Mouse (Mus musculus) midbrain, embryonic 14.5 days (tissue): Measurements from ENCODE around the gene Cdkl5. TPM values are rescaled to one million over a fixed set of nuclear protein-coding genes. Genes with fewer than 3 reads are reported as not detected.

Experiments used
- ATAC-seq: fragments of 200-750 bp; cut with Nextera tagmentation; 2 replicates; pipeline ENCODE4 v1.8.0; 2017; ENCODE audit warnings: moderate number of reproducible peaks, moderate library complexity; ENCODE audit not compliant: low FRiP score, low TSS enrichment
- DNase-seq: peaks from one replicate; pipeline ENCODE4 v3.0.0-alpha.2; 2015
- H3K27ac ChIP-seq: fragments of 300-500 bp; sonication (generic); replicated peaks from 2 replicates; pipeline ENCODE4 v1.5.1; 2014; ENCODE audit warnings: mild to moderate bottlenecking, low read depth, low read length, moderate library complexity
- H3K27me3 ChIP-seq: fragments of 300-500 bp; sonication (generic); 2 replicates; pipeline ENCODE4 v1.6.1; 2014; ENCODE audit warnings: low read length, control low read depth, mixed read lengths; ENCODE audit not compliant: control insufficient read depth, insufficient read depth
- H3K36me3 ChIP-seq: fragments of 300-500 bp; sonication (generic); 2 replicates; pipeline ENCODE4 v1.6.1; 2014; ENCODE audit warnings: low read length, control low read depth; ENCODE audit not compliant: control insufficient read depth, insufficient read depth
- H3K4me1 ChIP-seq: fragments of 300-500 bp; sonication (generic); 2 replicates; pipeline ENCODE4 v1.6.1; 2014; ENCODE audit warnings: mild to moderate bottlenecking, antibody characterized with exemption, low read length, control low read depth; ENCODE audit not compliant: control insufficient read depth, insufficient read depth
- H3K4me2 ChIP-seq: fragments of 300-500 bp; sonication (generic); 2 replicates; pipeline ENCODE4 v1.6.1; 2014; ENCODE audit warnings: mild to moderate bottlenecking, low read length, moderate library complexity
- H3K4me3 ChIP-seq: fragments of 300-500 bp; sonication (generic); replicated peaks from 2 replicates; pipeline ENCODE4 v1.5.1; 2014; ENCODE audit warnings: low read depth, low read length
- H3K9ac ChIP-seq: fragments of 300-500 bp; sonication (generic); replicated peaks from 2 replicates; pipeline ENCODE4 v1.6.1; 2014; ENCODE audit warnings: mild to moderate bottlenecking, low read length, moderate library complexity
- H3K9me3 ChIP-seq: fragments of 300-500 bp; sonication (generic); 2 replicates; pipeline ENCODE4 v1.6.1; 2016; ENCODE audit warnings: low read length, control low read depth, mixed read lengths; ENCODE audit not compliant: control insufficient read depth
- WGBS: fragments of 180-500 bp; shearing (Covaris S2); extraction: QIAGEN DNeasy Blood & Tissue Kit; methylation state at CpG from one replicate; pipeline ENCODE4 v1.1.7; 2014; 5-methylcytosine and 5-hydroxymethylcytosine counted together
- polyA plus RNA-seq: library from polyadenylated mRNA; unstranded; fragments of >200 nt; fragmentation: Nextera tagmentation; extraction: Ambion mirVana; gene quantifications from 2 replicates; pipeline ENCODE4 v1.2.1, GENCODE M21; 2014

The Cdkl5 gene
- polyA plus RNA-seq, 1 experiment from 2014 or later, result 6.1 TPM

DNA sequence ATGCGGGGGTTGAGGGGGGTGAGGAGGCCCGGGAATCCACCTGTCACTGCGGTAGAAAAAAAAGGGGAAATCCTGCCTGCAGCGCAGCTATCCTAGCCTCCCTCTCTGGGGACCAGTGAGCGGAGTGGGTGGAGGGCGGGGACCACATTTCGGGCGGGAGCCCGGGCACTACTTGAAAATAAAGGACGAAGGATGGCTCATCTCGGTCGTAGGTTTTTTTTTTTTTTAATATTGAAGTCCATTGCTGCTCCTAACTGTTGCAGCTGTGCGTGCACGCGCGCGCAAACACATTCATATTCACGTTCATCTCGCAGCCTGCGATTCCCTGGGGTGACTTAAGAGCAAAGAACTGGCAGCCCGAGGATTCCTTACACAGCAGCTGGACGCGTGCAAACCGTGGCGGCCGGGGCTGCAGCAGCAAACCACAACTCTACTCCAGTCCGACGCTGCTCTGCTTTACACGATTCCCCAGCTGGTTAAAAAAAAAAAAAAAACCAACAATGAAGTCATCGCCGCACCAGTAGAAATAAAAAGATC lies 695 bp upstream of the Cdkl5 start:
- peak overlapping the region; percentile 86 for H3K27ac ChIP-seq
- DNase-seq, result peak; percentile 82
- H3K4me3 ChIP-seq, result peak overlapping the region; percentile 53
- H3K9me3 ChIP-seq, result no peaks in the 10 kb centered on the region
- H3K36me3 ChIP-seq, result no peaks in the 10 kb centered on the region
- H3K9ac ChIP-seq, result peak overlapping the region; percentile 44; the same call in 1 of the 2 replicates
- H3K27me3 ChIP-seq, result no peaks in the 10 kb centered on the region
- H3K4me1 ChIP-seq, result 0 out of 2 replicates have a peak, but pooled peaks cover 2% of the 10 kb centered on the region
- peak; percentile 49 for ATAC-seq
- H3K4me2 ChIP-seq, result peak overlapping the region; percentile 50
- 21% methylated on average over 31 of the region's 31 CpGs for WGBS

DNA sequence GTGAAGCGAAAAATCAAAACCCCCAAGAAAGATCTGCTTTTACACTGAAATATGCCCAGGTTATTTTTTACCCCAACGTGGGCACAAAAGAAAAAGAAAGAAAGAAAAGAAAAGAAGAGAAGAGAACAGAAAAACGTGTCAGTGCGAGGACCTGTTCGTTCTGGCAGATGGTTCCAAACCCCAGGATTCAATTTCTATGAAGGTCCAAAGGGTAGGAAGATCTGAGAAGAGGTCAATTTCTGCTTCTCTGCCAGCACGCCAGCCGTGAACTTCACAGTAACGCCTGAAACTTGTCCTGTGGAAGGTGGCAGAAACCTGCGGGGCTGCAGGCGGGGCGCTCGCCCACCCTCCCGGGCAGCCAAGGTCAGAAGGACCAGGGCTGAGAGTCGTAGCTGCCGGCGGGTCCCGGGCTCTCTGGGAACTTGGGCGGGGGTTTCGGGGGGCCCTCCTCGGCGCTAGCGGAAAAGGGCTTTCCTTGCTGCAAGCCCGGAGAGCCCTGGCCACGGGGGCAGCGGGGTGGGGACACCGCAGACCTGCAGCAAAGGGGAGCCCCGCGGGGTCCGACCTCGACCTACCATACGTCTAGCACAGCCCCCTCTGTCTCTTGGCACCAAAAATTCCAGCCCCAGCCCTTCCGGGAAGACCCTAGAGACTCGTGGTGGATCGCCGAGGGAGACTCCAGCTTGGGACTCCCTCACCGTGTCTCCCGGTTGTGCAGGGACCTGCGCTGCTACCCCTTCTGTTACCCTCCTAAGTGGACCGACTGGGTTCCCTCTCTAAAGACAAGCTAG lies 560 bp downstream of the Cdkl5 start:
- 16% methylated on average over 39 of the region's 39 CpGs for WGBS
- H3K4me1 ChIP-seq, result 0 out of 2 replicates have a peak, but pooled peaks cover 2% of the 10 kb centered on the region
- H3K9me3 ChIP-seq, result no peaks in the 10 kb centered on the region
- H3K4me3 ChIP-seq, result peak overlapping the region; percentile 53
- H3K4me2 ChIP-seq, result peak overlapping the region; percentile 56
- DNase-seq, result peak; percentile 34
- H3K27ac ChIP-seq, result peak overlapping the region; percentile 78
- H3K9ac ChIP-seq, result peak overlapping the region; percentile 59
- no peaks in the 10 kb centered on the region for H3K36me3 ChIP-seq
- no peaks in the 10 kb centered on the region for H3K27me3 ChIP-seq
- peak; percentile 65 for ATAC-seq

DNA sequence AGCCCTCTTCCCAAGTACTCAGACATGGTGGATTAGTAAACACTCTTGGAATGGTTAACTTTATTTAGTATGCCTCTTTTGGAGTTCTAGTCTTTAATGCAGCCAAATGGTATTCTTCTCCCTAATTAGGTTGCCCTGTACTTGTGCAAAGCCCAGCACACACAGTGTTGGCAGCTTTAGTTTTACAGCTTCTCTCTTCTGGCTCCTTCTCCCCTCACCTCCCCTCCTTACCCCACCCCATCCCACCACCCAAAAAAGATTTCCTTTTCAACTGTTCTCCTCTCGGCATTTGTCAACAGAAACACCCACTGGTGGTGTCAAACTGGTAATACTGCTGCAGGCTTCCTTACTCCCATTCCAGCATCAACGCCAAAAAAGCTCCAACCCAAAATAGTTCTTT lies 1.8 kb downstream of the Cdkl5 start:
- Histone ChIP-seq H3K27ac (no peak overlapping the region), H3K4me3 (peak overlapping the region; percentile 53), H3K9me3 (no peaks in the 10 kb centered on the region), H3K9ac (no peak overlapping the region), H3K27me3 (no peaks in the 10 kb centered on the region), H3K4me2 (peak overlapping the region; percentile 56), H3K36me3 (no peaks in the 10 kb centered on the region), H3K4me1 (0 out of 2 replicates have a peak, but pooled peaks cover 2% of the 10 kb centered on the region)
- WGBS, result 29% methylated on average over 2 of the region's 2 CpGs
- DNase-seq, result peak; percentile 7
- ATAC-seq, result no peak

DNA sequence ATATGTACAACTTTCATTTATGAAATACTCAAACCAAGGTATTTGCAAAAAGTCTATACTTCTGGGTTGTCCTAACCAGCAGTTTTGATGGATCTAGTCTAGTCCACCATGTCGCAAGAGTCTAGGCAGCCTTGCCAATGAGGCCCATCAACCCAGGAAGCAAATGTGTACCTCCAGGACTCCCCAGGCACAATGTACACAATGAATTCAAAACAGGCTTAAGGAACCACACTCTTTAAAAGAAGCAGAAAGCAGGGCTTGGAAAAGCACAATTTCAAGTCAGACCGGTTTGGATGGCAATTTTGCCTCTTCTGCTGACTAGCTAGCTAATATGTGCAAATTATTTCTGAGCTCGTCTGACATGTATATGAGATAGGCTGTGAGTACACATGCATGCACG lies 4.2 kb downstream of the Cdkl5 start:
- no peak overlapping the region for H3K27ac ChIP-seq
- H3K4me2 ChIP-seq, result no peak overlapping the region
- H3K4me3 ChIP-seq, result no peak overlapping the region
- WGBS, result 79% methylated on average over 4 of the region's 4 CpGs
- no peak overlapping the region for H3K9ac ChIP-seq
- no peaks in the 10 kb centered on the region for H3K36me3 ChIP-seq
- H3K4me1 ChIP-seq, result no peaks in the 10 kb centered on the region
- no peaks in the 10 kb centered on the region for H3K27me3 ChIP-seq
- no peaks in the 10 kb centered on the region for H3K9me3 ChIP-seq
- ATAC-seq (no peak), DNase-seq (no peak)

DNA sequence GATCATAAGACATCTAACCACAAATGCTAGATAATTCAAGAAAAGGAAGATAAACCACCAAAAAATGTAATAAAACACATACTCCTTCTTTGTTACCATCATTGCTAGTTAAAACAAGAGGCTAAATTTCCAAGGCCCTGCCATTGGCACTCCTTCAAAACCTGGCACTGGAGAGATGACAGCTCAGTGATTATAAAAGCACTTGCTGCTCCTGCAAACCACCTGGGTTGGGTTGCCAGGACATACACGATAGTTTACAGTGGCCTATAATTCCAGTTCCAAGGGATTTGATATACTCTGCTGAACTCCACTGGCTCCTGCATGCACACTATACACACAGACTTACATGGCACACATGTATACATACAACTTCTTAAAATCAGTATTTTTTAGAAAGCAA lies 16.6 kb downstream of the Cdkl5 start:
- no peaks in the 10 kb centered on the region for H3K4me1 ChIP-seq
- H3K9ac ChIP-seq, result no peak overlapping the region
- DNase-seq (no peak), ATAC-seq (no peak)
- H3K4me3 ChIP-seq, result no peak overlapping the region
- H3K4me2 ChIP-seq, result no peak overlapping the region
- H3K27ac ChIP-seq, result no peak overlapping the region
- H3K9me3 ChIP-seq, result no peaks in the 10 kb centered on the region
- H3K27me3 ChIP-seq, result no peaks in the 10 kb centered on the region
- 89% methylated on average over 1 of the region's 1 CpGs for WGBS
- H3K36me3 ChIP-seq, result no peaks in the 10 kb centered on the region

DNA sequence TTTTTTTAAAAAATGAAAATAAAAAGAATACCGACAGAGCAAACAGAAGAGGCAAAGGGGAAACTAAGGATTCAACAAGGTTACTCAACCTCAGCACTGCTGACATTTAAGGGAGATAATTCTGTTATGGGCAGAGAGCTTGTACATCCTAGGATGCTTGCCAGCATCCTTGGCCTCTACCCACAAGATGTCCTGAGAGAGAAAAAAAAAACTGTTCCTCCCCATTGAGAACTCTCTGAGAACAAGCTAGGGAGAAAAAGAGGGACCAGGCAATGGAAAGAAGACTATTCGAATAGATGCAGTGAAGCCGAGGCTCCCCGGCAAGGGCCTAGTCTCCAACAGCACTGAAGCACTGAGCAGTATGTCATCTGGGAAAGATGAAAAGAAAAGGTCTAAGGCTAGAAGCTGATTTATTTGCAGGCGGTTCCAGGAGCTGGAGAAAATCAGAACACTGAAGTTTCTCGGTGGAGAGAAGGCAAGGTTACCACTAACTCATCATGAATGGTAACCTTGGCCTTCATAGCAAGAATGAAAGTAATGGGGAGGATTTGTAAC lies 22.4 kb downstream of the Cdkl5 start:
- Histone ChIP-seq H3K4me1 (no peaks in the 10 kb centered on the region), H3K4me2 (no peak overlapping the region), H3K27ac (no peak overlapping the region), H3K9me3 (no peaks in the 10 kb centered on the region), H3K27me3 (no peaks in the 10 kb centered on the region), H3K4me3 (no peak overlapping the region), H3K36me3 (no peaks in the 10 kb centered on the region), H3K9ac (no peak overlapping the region)
- 93% methylated on average over 6 of the region's 6 CpGs for WGBS
- ATAC-seq (no peak), DNase-seq (no peak)

DNA sequence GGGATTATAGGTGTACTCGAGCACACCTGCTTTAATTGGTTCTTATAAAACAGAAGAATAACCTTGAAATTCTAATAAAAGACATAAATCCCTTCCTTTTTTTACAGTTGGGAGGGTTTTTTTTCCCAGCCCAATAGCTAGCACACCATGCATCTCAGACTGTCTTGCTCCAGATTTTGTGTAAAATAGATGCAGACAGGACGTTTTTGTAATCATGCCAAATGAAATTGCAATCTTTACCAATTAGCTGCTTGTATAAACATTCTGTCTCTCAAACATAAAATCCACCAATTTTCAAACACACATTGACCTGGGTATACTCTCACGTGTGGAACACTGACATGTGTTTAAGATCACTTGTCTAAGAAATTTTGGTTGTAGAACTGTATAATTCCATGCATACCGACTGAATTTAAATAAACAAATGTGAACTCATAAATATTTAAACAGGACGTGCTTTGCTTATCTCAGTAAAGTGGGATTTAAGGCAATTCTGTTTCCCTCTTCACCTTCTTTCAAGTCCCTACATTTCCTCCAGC lies 35.8 kb downstream of the Cdkl5 start:
- no peaks in the 10 kb centered on the region for H3K9me3 ChIP-seq
- ATAC-seq (no peak), DNase-seq (no peak)
- no peak overlapping the region for H3K27ac ChIP-seq
- H3K36me3 ChIP-seq, result no peaks in the 10 kb centered on the region
- H3K27me3 ChIP-seq, result no peaks in the 10 kb centered on the region
- WGBS, result 65% methylated on average over 5 of the region's 5 CpGs
- H3K4me3 ChIP-seq, result no peak overlapping the region
- H3K4me1 ChIP-seq, result no peaks in the 10 kb centered on the region
- no peak overlapping the region for H3K9ac ChIP-seq
- H3K4me2 ChIP-seq, result no peak overlapping the region

DNA sequence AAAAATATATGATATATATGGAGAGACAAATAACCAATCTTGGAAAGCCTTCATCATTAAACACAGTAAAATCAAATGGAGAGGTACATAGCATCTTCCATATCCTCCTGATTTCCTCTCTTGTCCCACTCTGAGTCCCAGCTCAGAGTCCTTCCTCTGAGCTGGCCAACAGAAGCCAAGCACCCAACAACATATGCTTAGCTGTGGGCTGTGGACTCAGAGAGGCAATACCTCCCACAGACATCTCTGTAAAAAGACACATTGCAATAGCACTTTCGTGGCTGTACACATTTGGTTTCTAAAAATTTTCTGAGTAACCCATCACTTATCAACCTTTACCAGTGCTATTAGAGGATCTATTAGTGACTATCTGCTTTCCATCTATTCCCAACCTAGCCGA lies 44.9 kb downstream of the Cdkl5 start:
- no peaks in the 10 kb centered on the region for H3K4me1 ChIP-seq
- WGBS, result 87% methylated on average over 2 of the region's 2 CpGs

More for the DNA sequence above, 44.9 kb downstream of the Cdkl5 start:
- DNase-seq (no peak), ATAC-seq (no peak)
- Histone ChIP-seq H3K4me2 (no peak overlapping the region), H3K27me3 (no peaks in the 10 kb centered on the region), H3K9me3 (no peaks in the 10 kb centered on the region), H3K9ac (no peak overlapping the region), H3K27ac (no peak overlapping the region), H3K36me3 (no peaks in the 10 kb centered on the region), H3K4me3 (no peak overlapping the region)
